Mouse (Mus musculus): ENCODE results near the gene Rnasel. TPM values are rescaled to one million over a fixed set of nuclear protein-coding genes. Genes with fewer than 3 reads are reported as not detected.
A peak's percentile ranks its signal among the peaks of the same experiment; 100 is the strongest.

The Rnasel gene
- polyA plus RNA-seq, 1 experiment, result 12.3 TPM

GRCm38 (mm10) chr1:153717990-153718389, 31.2 kb upstream of the Rnasel start:
- DNase-seq, result no peak
- H3K27ac ChIP-seq (ENCODE audit: control insufficient read depth, insufficient read depth, low read length), result no peak overlapping the region
- no peaks in the 10 kb centered on the region for H3K36me3 ChIP-seq (ENCODE audit: control insufficient read depth, insufficient read depth, low read length)
- no peaks in the 10 kb centered on the region for H3K27me3 ChIP-seq (ENCODE audit: control insufficient read depth, insufficient read depth, low read length)
- H3K4me3 ChIP-seq (ENCODE audit: control insufficient read depth, insufficient read depth, low read length), result no peak overlapping the region
- TF ChIP-seq POLR2A (IDR thresholded peaks at IDR 0.05; ENCODE audit: control insufficient read depth, extremely low read depth, insufficient read depth, low read length, poor library complexity) (no peak), CTCF (IDR thresholded peaks at IDR 0.05; ENCODE audit: borderline replicate concordance, control insufficient read depth, extremely low read depth, insufficient read depth, low read length, poor library complexity) (no peak)
- peaks cover 2% of the 10 kb centered on the region; the same call in 1 of the 2 replicates for H3K4me1 ChIP-seq (replicated peaks; ENCODE audit: control insufficient read depth, insufficient read depth, low read length)
- WGBS, result 86% methylated on average over 1 of the region's 1 CpGs

GRCm38 (mm10) chr1:153720935-153721334, 28.3 kb upstream of the Rnasel start:
- WGBS, result 94% methylated on average over 7 of the region's 7 CpGs
- TF ChIP-seq CTCF (IDR thresholded peaks at IDR 0.05; ENCODE audit: borderline replicate concordance, control insufficient read depth, extremely low read depth, insufficient read depth, low read length, poor library complexity) (no peak), POLR2A (IDR thresholded peaks at IDR 0.05; ENCODE audit: control insufficient read depth, extremely low read depth, insufficient read depth, low read length, poor library complexity) (no peak)
- Histone ChIP-seq H3K27ac (ENCODE audit: control insufficient read depth, insufficient read depth, low read length) (no peak overlapping the region), H3K4me1 (replicated peaks; ENCODE audit: control insufficient read depth, insufficient read depth, low read length) (peaks cover 9% of the 10 kb centered on the region), H3K27me3 (ENCODE audit: control insufficient read depth, insufficient read depth, low read length) (no peaks in the 10 kb centered on the region), H3K36me3 (ENCODE audit: control insufficient read depth, insufficient read depth, low read length) (no peaks in the 10 kb centered on the region), H3K4me3 (ENCODE audit: control insufficient read depth, insufficient read depth, low read length) (no peak overlapping the region)
- DNase-seq, result no peak

GRCm38 (mm10) chr1:153721565-153722310, 27.5 kb upstream of the Rnasel start:
- Histone ChIP-seq H3K4me1 (replicated peaks; ENCODE audit: control insufficient read depth, insufficient read depth, low read length) (peaks cover 9% of the 10 kb centered on the region), H3K27ac (ENCODE audit: control insufficient read depth, insufficient read depth, low read length) (no peak overlapping the region), H3K36me3 (ENCODE audit: control insufficient read depth, insufficient read depth, low read length) (no peaks in the 10 kb centered on the region), H3K4me3 (ENCODE audit: control insufficient read depth, insufficient read depth, low read length) (no peak overlapping the region), H3K27me3 (ENCODE audit: control insufficient read depth, insufficient read depth, low read length) (no peaks in the 10 kb centered on the region)
- WGBS, result 91% methylated on average over 9 of the region's 9 CpGs
- DNase-seq, result no peak
- TF ChIP-seq CTCF (IDR thresholded peaks at IDR 0.05; ENCODE audit: borderline replicate concordance, control insufficient read depth, extremely low read depth, insufficient read depth, low read length, poor library complexity) (no peak), POLR2A (IDR thresholded peaks at IDR 0.05; ENCODE audit: control insufficient read depth, extremely low read depth, insufficient read depth, low read length, poor library complexity) (no peak)

- Histone ChIP-seq H3K4me1 (replicated peaks; ENCODE audit: control insufficient read depth, insufficient read depth, low read length) (peaks cover 9% of the 10 kb centered on the region), H3K27me3 (ENCODE audit: control insufficient read depth, insufficient read depth, low read length) (no peaks in the 10 kb centered on the region), H3K36me3 (ENCODE audit: control insufficient read depth, insufficient read depth, low read length) (no peaks in the 10 kb centered on the region), H3K4me3 (ENCODE audit: control insufficient read depth, insufficient read depth, low read length) (no peak overlapping the region), H3K27ac (ENCODE audit: control insufficient read depth, insufficient read depth, low read length) (no peak overlapping the region)
- WGBS, result 63% methylated on average over 9 of the region's 9 CpGs
- peak; percentile 26 for DNase-seq
- no peak for TF ChIP-seq POLR2A (IDR thresholded peaks at IDR 0.05; ENCODE audit: control insufficient read depth, extremely low read depth, insufficient read depth, low read length, poor library complexity)
- no peak for TF ChIP-seq CTCF (IDR thresholded peaks at IDR 0.05; ENCODE audit: borderline replicate concordance, control insufficient read depth, extremely low read depth, insufficient read depth, low read length, poor library complexity)
These were observed 25.8 kb upstream of the Rnasel start for GRCm38 (mm10) chr1:153723426-153723825.

- WGBS, result 96% methylated on average over 16 of the region's 16 CpGs
- DNase-seq, result no peak
- H3K36me3 ChIP-seq (ENCODE audit: control insufficient read depth, insufficient read depth, low read length), result no peaks in the 10 kb centered on the region
- no peaks in the 10 kb centered on the region for H3K27me3 ChIP-seq (ENCODE audit: control insufficient read depth, insufficient read depth, low read length)
- H3K27ac ChIP-seq (ENCODE audit: control insufficient read depth, insufficient read depth, low read length), result no peak overlapping the region
- H3K4me3 ChIP-seq (ENCODE audit: control insufficient read depth, insufficient read depth, low read length), result no peak overlapping the region
- TF ChIP-seq CTCF (IDR thresholded peaks at IDR 0.05; ENCODE audit: borderline replicate concordance, control insufficient read depth, extremely low read depth, insufficient read depth, low read length, poor library complexity) (no peak), POLR2A (IDR thresholded peaks at IDR 0.05; ENCODE audit: control insufficient read depth, extremely low read depth, insufficient read depth, low read length, poor library complexity) (no peak)
- peaks cover 31% of the 10 kb centered on the region for H3K4me1 ChIP-seq (replicated peaks; ENCODE audit: control insufficient read depth, insufficient read depth, low read length)
These were observed 22.6 kb upstream of the Rnasel start for GRCm38 (mm10) chr1:153726636-153727035.

- no peak overlapping the region for H3K27ac ChIP-seq (ENCODE audit: control insufficient read depth, insufficient read depth, low read length)
- H3K27me3 ChIP-seq (ENCODE audit: control insufficient read depth, insufficient read depth, low read length), result no peaks in the 10 kb centered on the region
- TF ChIP-seq CTCF (IDR thresholded peaks at IDR 0.05; ENCODE audit: borderline replicate concordance, control insufficient read depth, extremely low read depth, insufficient read depth, low read length, poor library complexity) (no peak), POLR2A (IDR thresholded peaks at IDR 0.05; ENCODE audit: control insufficient read depth, extremely low read depth, insufficient read depth, low read length, poor library complexity) (no peak)
- WGBS, result 2% methylated on average over 2 of the region's 2 CpGs
- DNase-seq, result peak; percentile 52
- no peaks in the 10 kb centered on the region for H3K36me3 ChIP-seq (ENCODE audit: control insufficient read depth, insufficient read depth, low read length)
- peaks cover 33% of the 10 kb centered on the region for H3K4me1 ChIP-seq (replicated peaks; ENCODE audit: control insufficient read depth, insufficient read depth, low read length)
- no peak overlapping the region for H3K4me3 ChIP-seq (ENCODE audit: control insufficient read depth, insufficient read depth, low read length)
These were observed 19.4 kb upstream of the Rnasel start for GRCm38 (mm10) chr1:153729806-153730205.
